Mouse (Mus musculus) liver, adult 2 months (tissue): ENCODE measurements around the gene Gm20716.
"Not testable (repeated sequence)": the region's sequence is repeated elsewhere in the genome, so short reads cannot be mapped to it uniquely, and the experiment has no call there.

Experiments
- CTCF ChIP-seq: fragments of 200-500 bp; IDR thresholded peaks from 2 replicates; pipeline ENCODE4 v1.5.1; 2011; ENCODE audit warnings: low read depth, low read length, control low read depth
- POLR2A ChIP-seq: fragments of 200-500 bp; IDR thresholded peaks from 2 replicates; pipeline ENCODE4 v1.6.1; 2011; ENCODE audit warnings: low read length, control low read depth; ENCODE audit not compliant: insufficient read depth; ENCODE audit errors: extremely low read depth

GRCm38 (mm10) chr2:168157974-168158373 is 72.2 kb downstream of the Gm20716 start:
- not testable (repeated sequence) for TF ChIP-seq CTCF, POLR2A
